Comparison of ENCODE assay signal across 8 mouse cellular contexts in genomic region chr6:39528671-39529535, GRCm38 (mm10). TPM values are rescaled to one million over a fixed set of nuclear protein-coding genes. Genes with fewer than 3 reads are reported as not detected.
A peak's percentile ranks its signal among the peaks of the same experiment; 100 is the strongest.
DNase-seq lines count a peak whose midpoint lies in the region; ATAC-seq lines count a peak whose summit lies in the region.

No protein-coding gene starts in this region.

- ATAC-seq in liver, embryonic 13.5 days (ENCODE audit: low read depth): no peak; the same call in 1 of the 2 replicates
- ATAC-seq in liver, embryonic 11.5 days (replicated peaks; ENCODE audit: low FRiP score): no peak; the same call in 1 of the 2 replicates
- peak; percentile 75 for ATAC-seq in forebrain, embryonic 13.5 days
- peak; percentile 65 for ATAC-seq in heart, embryonic 14.5 days (ENCODE audit: insufficient number of reproducible peaks, insufficient read depth, low FRiP score, low read depth)
- ATAC-seq in lung, embryonic 15.5 days (ENCODE audit: borderline replicate concordance, extremely low read depth, low FRiP score, low TSS enrichment): peak; percentile 91
- ATAC-seq in megakaryocyte, adult 5-6 weeks (ENCODE audit: poor library complexity, severe bottlenecking): no peak

- no peak for DNase-seq in liver, embryonic 13.5 days
- DNase-seq in liver, embryonic 11.5 days (ENCODE audit: low spot score): no peak
- peak; percentile 61 to 82 for DNase-seq in kidney, postnatal 25 days
- DNase-seq in right cerebral cortex, postnatal 10 days (ENCODE audit: low spot score in 2 of 2): peak; percentile 93

- no peak overlapping the region for H3K4me2 ChIP-seq in liver, embryonic 13.5 days
- H3K4me2 ChIP-seq in liver, embryonic 11.5 days: no peak overlapping the region
- peak overlapping the region; percentile 16 for H3K4me2 ChIP-seq in forebrain, embryonic 13.5 days
- H3K4me2 ChIP-seq in heart, embryonic 14.5 days (ENCODE audit: low read length): peak overlapping the region; percentile 39
- H3K4me2 ChIP-seq in lung, embryonic 15.5 days: peak overlapping the region; percentile 11; the same call in 1 of the 2 replicates

- no peaks in the 10 kb centered on the region for H3K27me3 ChIP-seq in liver, embryonic 13.5 days
- no peaks in the 10 kb centered on the region for H3K27me3 ChIP-seq in liver, embryonic 11.5 days (replicated peaks; ENCODE audit: control insufficient read depth, insufficient read depth, low read length)
- H3K27me3 ChIP-seq in forebrain, embryonic 13.5 days: no peaks in the 10 kb centered on the region
- H3K27me3 ChIP-seq in heart, embryonic 14.5 days (ENCODE audit: control insufficient read depth, insufficient read depth, low read length): no peaks in the 10 kb centered on the region
- H3K27me3 ChIP-seq in lung, embryonic 15.5 days: no peaks in the 10 kb centered on the region

- H3K27ac ChIP-seq in liver, embryonic 13.5 days: peak overlapping the region; percentile 18; the same call in 1 of the 2 replicates
- H3K27ac ChIP-seq in liver, embryonic 11.5 days (ENCODE audit: low read depth, low read length): no peak overlapping the region
- peak overlapping the region; percentile 78 for H3K27ac ChIP-seq in forebrain, embryonic 13.5 days
- H3K27ac ChIP-seq in heart, embryonic 14.5 days (replicated peaks in 1 of 2; ENCODE audit: control insufficient read depth in 1 of 2, insufficient read depth in 1 of 2, low read depth in 2 of 2, low read length in 2 of 2): peak overlapping the region; percentile 38 to 65
- H3K27ac ChIP-seq in lung, embryonic 15.5 days: peak overlapping the region; percentile 65

- no peaks in the 10 kb centered on the region for H3K36me3 ChIP-seq in liver, embryonic 13.5 days
- no peaks in the 10 kb centered on the region for H3K36me3 ChIP-seq in liver, embryonic 11.5 days (ENCODE audit: control insufficient read depth, insufficient read depth, low read length)
- H3K36me3 ChIP-seq in forebrain, embryonic 13.5 days (ENCODE audit: poor library complexity, severe bottlenecking): peaks cover 5% of the 10 kb centered on the region
- no peaks in the 10 kb centered on the region for H3K36me3 ChIP-seq in heart, embryonic 14.5 days (ENCODE audit: control insufficient read depth, insufficient read depth, low read length)
- H3K36me3 ChIP-seq in lung, embryonic 15.5 days: no peaks in the 10 kb centered on the region

- WGBS in liver, embryonic 13.5 days (ENCODE audit: insufficient replicate concordance): 36% methylated on average over 12 of the region's 12 CpGs
- WGBS in liver, embryonic 11.5 days: 39% methylated on average over 12 of the region's 12 CpGs
- WGBS in forebrain, embryonic 13.5 days: 42% methylated on average over 12 of the region's 12 CpGs
- WGBS in heart, embryonic 14.5 days: 16% methylated on average over 12 of the region's 12 CpGs
- 31% methylated on average over 12 of the region's 12 CpGs for WGBS in lung, embryonic 15.5 days

- H3K9me3 ChIP-seq in liver, embryonic 13.5 days (replicated peaks): no peaks in the 10 kb centered on the region
- H3K9me3 ChIP-seq in liver, embryonic 11.5 days (ENCODE audit: control insufficient read depth, low read length): no peaks in the 10 kb centered on the region
- H3K9me3 ChIP-seq in forebrain, embryonic 13.5 days (replicated peaks): no peaks in the 10 kb centered on the region; the same call in 1 of the 2 replicates
- H3K9me3 ChIP-seq in heart, embryonic 14.5 days (ENCODE audit: control insufficient read depth, low read length): no peaks in the 10 kb centered on the region
- no peaks in the 10 kb centered on the region for H3K9me3 ChIP-seq in lung, embryonic 15.5 days

- H3K9ac ChIP-seq in liver, embryonic 13.5 days: no peak overlapping the region
- no peak overlapping the region for H3K9ac ChIP-seq in liver, embryonic 11.5 days (ENCODE audit: low read depth, low read length)
- H3K9ac ChIP-seq in forebrain, embryonic 13.5 days: peak overlapping the region; percentile 37; the same call in 1 of the 2 replicates
- H3K9ac ChIP-seq in heart, embryonic 14.5 days (ENCODE audit: low read length): no peak overlapping the region
- no peak overlapping the region for H3K9ac ChIP-seq in lung, embryonic 15.5 days

- H3K4me3 ChIP-seq in liver, embryonic 13.5 days (replicated peaks): no peak overlapping the region
- no peak overlapping the region for H3K4me3 ChIP-seq in liver, embryonic 11.5 days (ENCODE audit: low read depth, low read length)
- H3K4me3 ChIP-seq in forebrain, embryonic 13.5 days: no peak overlapping the region
- no peak overlapping the region for H3K4me3 ChIP-seq in heart, embryonic 14.5 days (ENCODE audit: control insufficient read depth in 1 of 2, insufficient read depth in 1 of 2, low read depth in 1 of 2, low read length in 2 of 2)
- H3K4me3 ChIP-seq in lung, embryonic 15.5 days: no peak overlapping the region

- H3K4me1 ChIP-seq in liver, embryonic 13.5 days (replicated peaks): peaks cover 4% of the 10 kb centered on the region; the same call in 1 of the 2 replicates
- H3K4me1 ChIP-seq in liver, embryonic 11.5 days (replicated peaks; ENCODE audit: control insufficient read depth, insufficient read depth, low read length): peaks cover 4% of the 10 kb centered on the region; the same call in 1 of the 2 replicates
- H3K4me1 ChIP-seq in forebrain, embryonic 13.5 days: peaks cover 24% of the 10 kb centered on the region
- H3K4me1 ChIP-seq in heart, embryonic 14.5 days (ENCODE audit: control insufficient read depth in 2 of 2, insufficient read depth in 2 of 2, low read length in 2 of 2): peaks cover 13 to 18% of the 10 kb centered on the region in 2 experiments
- H3K4me1 ChIP-seq in lung, embryonic 15.5 days: peaks cover 25% of the 10 kb centered on the region

RNA-seq across cellular contexts. Expression of gene Dennd2a, which starts 28.8 kb away (rescaled TPM):
- polyA plus RNA-seq in liver, embryonic 13.5 days (2015; fragmentation: Nextera tagmentation; extraction: Ambion mirVana): 1.9 and 2.1 TPM in 2 replicates
- 12.4 and 12.6 TPM in 2 replicates for polyA plus RNA-seq in liver, embryonic 11.5 days (2014; fragmentation: Nextera tagmentation; extraction: Ambion mirVana)
- polyA plus RNA-seq in forebrain, embryonic 13.5 days (2015; fragmentation: Nextera tagmentation; extraction: Ambion mirVana): 19.6 and 22.8 TPM in 2 replicates
- polyA plus RNA-seq in heart, embryonic 14.5 days (2014; fragmentation: Nextera tagmentation; extraction: Ambion mirVana): 18.1 and 18.8 TPM in 2 replicates
- 20.5 and 20.8 TPM in 2 replicates for polyA plus RNA-seq in lung, embryonic 15.5 days (2015; fragmentation: Nextera tagmentation; extraction: Ambion mirVana)
- 4.6 and 5.0 TPM in 2 replicates for total RNA-seq in megakaryocyte, adult 5-6 weeks (2015)
- total RNA-seq in megakaryocyte, adult 5-6 weeks (2017): 2.5 and 3.1 TPM in 2 replicates

RNA-seq across cellular contexts. Expression of gene Adck2, which starts 44.8 kb away (rescaled TPM):
- polyA plus RNA-seq in liver, embryonic 13.5 days (2015; fragmentation: Nextera tagmentation; extraction: Ambion mirVana): 8.9 and 9.4 TPM in 2 replicates
- polyA plus RNA-seq in liver, embryonic 11.5 days (2014; fragmentation: Nextera tagmentation; extraction: Ambion mirVana): 20.6 and 22.8 TPM in 2 replicates
- 35.7 and 39.0 TPM in 2 replicates for polyA plus RNA-seq in forebrain, embryonic 13.5 days (2015; fragmentation: Nextera tagmentation; extraction: Ambion mirVana)
- polyA plus RNA-seq in heart, embryonic 14.5 days (2014; fragmentation: Nextera tagmentation; extraction: Ambion mirVana): 16.1 and 19.1 TPM in 2 replicates
- 26.6 and 28.5 TPM in 2 replicates for polyA plus RNA-seq in lung, embryonic 15.5 days (2015; fragmentation: Nextera tagmentation; extraction: Ambion mirVana)
- 4.4 and 7.1 TPM in 2 replicates for total RNA-seq in megakaryocyte, adult 5-6 weeks (2015)
- total RNA-seq in megakaryocyte, adult 5-6 weeks (2017): 5.9 and 12.6 TPM in 2 replicates

RNA-seq across cellular contexts. Expression of gene Gm42420, which starts 56.6 kb away (rescaled TPM):
- polyA plus RNA-seq in liver, embryonic 13.5 days (2015; fragmentation: Nextera tagmentation; extraction: Ambion mirVana): 1.0 and 1.4 TPM in 2 replicates
- polyA plus RNA-seq in liver, embryonic 11.5 days (2014; fragmentation: Nextera tagmentation; extraction: Ambion mirVana): 2.9 and 3.5 TPM in 2 replicates
- polyA plus RNA-seq in forebrain, embryonic 13.5 days (2015; fragmentation: Nextera tagmentation; extraction: Ambion mirVana): 0.79 TPM in 1 of 2 replicates, not detected in the other
- polyA plus RNA-seq in heart, embryonic 14.5 days (2014; fragmentation: Nextera tagmentation; extraction: Ambion mirVana): 0.35 TPM in 1 of 2 replicates, not detected in the other
- 0.85 TPM in 1 of 2 replicates, not detected in the other for polyA plus RNA-seq in lung, embryonic 15.5 days (2015; fragmentation: Nextera tagmentation; extraction: Ambion mirVana)
- 6.0 and 7.2 TPM in 2 replicates for total RNA-seq in megakaryocyte, adult 5-6 weeks (2015)
- 5.7 TPM in 1 of 2 replicates, not detected in the other for total RNA-seq in megakaryocyte, adult 5-6 weeks (2017)

Comparison
In these comparisons a context has a peak if more than half of its experiments do, and no peak if none do; other contexts are left out.
1. ATAC-seq: peak in forebrain, embryonic 13.5 days (single experiment), heart, embryonic 14.5 days (single experiment) and lung, embryonic 15.5 days (single experiment); none in liver, embryonic 13.5 days (single experiment), liver, embryonic 11.5 days (single experiment) and megakaryocyte, adult 5-6 weeks (single experiment).
2. DNase-seq: peak in kidney, postnatal 25 days (2 of 2) and right cerebral cortex, postnatal 10 days (2 of 2); none in liver, embryonic 13.5 days (single experiment) and liver, embryonic 11.5 days (single experiment).
3. H3K4me2 ChIP-seq: peak in forebrain, embryonic 13.5 days (single experiment), heart, embryonic 14.5 days (single experiment) and lung, embryonic 15.5 days (single experiment); none in liver, embryonic 13.5 days (single experiment) and liver, embryonic 11.5 days (single experiment).